Mouse (Mus musculus) lung, adult 2 months (tissue): ENCODE data around the gene Meis2. TPM values are rescaled to one million over a fixed set of nuclear protein-coding genes. Genes with fewer than 3 reads are reported as not detected.

Experiments
- DNase-seq: peaks from one replicate; pipeline ENCODE4 v3.0.0; 2022
- H3K4me1 ChIP-seq: fragments of 200-500 bp; 2 replicates; pipeline ENCODE4 v1.6.1; 2011; ENCODE audit warnings: low read length; ENCODE audit not compliant: control insufficient read depth, insufficient read depth
- H3K4me3 ChIP-seq: fragments of 200-500 bp; replicated peaks from 2 replicates; pipeline ENCODE3; 2011; ENCODE audit warnings: low read depth, mild to moderate bottlenecking, control low read depth, low read length; ENCODE audit errors: extremely low read depth
- CTCF ChIP-seq: fragments of 200-500 bp; IDR thresholded peaks from 2 replicates; pipeline ENCODE4 v1.5.1; 2011; ENCODE audit warnings: mild to moderate bottlenecking, low read length, control low read depth; ENCODE audit not compliant: insufficient read depth
- POLR2A ChIP-seq: fragments of 200-500 bp; IDR thresholded peaks from 2 replicates; pipeline ENCODE4 v1.6.1; 2011; ENCODE audit warnings: low read depth, mild to moderate bottlenecking, control low read depth, low read length, borderline replicate concordance; ENCODE audit errors: extremely low read depth
- WGBS: fragments of 180-500 bp; shearing (Covaris S2); methylation state at CpG from one replicate; pipeline ENCODE4 v1.1.7; 2018; 5-methylcytosine and 5-hydroxymethylcytosine counted together
- polyA plus RNA-seq: library from polyadenylated mRNA; depleted of rRNA; stranded (reverse); fragments of >200 nt; gene quantifications from 2 replicates; pipeline ENCODE4 v1.2.3, GENCODE M21; 2012

Gene Meis2
- polyA plus RNA-seq, 1 experiment: 22.6 TPM

- no peaks in the 10 kb centered on the region for H3K4me1 ChIP-seq
- WGBS: 87% methylated on average over 9 of the region's 9 CpGs
- TF ChIP-seq POLR2A (no peak), CTCF (no peak)
- no peak overlapping the region for H3K4me3 ChIP-seq
- DNase-seq: no peak
These were observed 23.9 kb downstream of the Meis2 start for GRCm38 (mm10) chr2:116041683-116042262.

DNA sequence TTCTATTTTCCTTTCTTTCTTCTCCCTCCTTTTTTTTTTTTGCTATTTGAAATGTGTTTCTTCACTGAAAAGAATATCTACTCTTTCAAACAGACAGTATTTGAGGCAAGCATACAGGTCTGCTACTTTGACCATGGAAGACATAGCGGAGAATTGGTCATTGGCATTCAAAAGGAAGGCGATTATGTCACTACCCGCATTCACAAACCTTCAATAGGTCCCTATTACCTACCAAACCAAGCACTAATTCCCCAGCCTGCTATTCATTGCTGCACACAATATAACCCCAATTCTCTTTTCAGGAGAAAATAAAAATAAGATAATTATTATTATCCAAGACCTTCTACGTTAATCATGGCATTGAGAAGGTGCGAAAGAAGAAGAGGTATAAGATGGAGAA is 30.3 kb downstream of the Meis2 start:
- WGBS: 95% methylated on average over 5 of the region's 5 CpGs
- Histone ChIP-seq H3K4me3 (no peak overlapping the region), H3K4me1 (no peaks in the 10 kb centered on the region)
- DNase-seq: no peak
- TF ChIP-seq CTCF (no peak), POLR2A (no peak)

- H3K4me1 ChIP-seq: no peaks in the 10 kb centered on the region
- TF ChIP-seq POLR2A (no peak), CTCF (no peak)
- no peak overlapping the region for H3K4me3 ChIP-seq
- no peak for DNase-seq
- WGBS: 50% methylated on average over 3 of the region's 3 CpGs
These were observed 37.5 kb downstream of the Meis2 start for GRCm38 (mm10) chr2:116028127-116028526.

- Histone ChIP-seq H3K4me3 (no peak overlapping the region), H3K4me1 (no peaks in the 10 kb centered on the region)
- no peak for TF ChIP-seq CTCF
- no peak for TF ChIP-seq POLR2A
- DNase-seq: no peak
- WGBS: 72% methylated on average over 5 of the region's 5 CpGs
These were observed 42.8 kb downstream of the Meis2 start for GRCm38 (mm10) chr2:116022876-116023275.

- TF ChIP-seq POLR2A (no peak), CTCF (no peak)
- 68% methylated on average over 4 of the region's 4 CpGs for WGBS
- no peak overlapping the region for H3K4me3 ChIP-seq
- H3K4me1 ChIP-seq: no peaks in the 10 kb centered on the region
- DNase-seq: no peak
These were observed 43.7 kb downstream of the Meis2 start for GRCm38 (mm10) chr2:116021931-116022330.

DNA sequence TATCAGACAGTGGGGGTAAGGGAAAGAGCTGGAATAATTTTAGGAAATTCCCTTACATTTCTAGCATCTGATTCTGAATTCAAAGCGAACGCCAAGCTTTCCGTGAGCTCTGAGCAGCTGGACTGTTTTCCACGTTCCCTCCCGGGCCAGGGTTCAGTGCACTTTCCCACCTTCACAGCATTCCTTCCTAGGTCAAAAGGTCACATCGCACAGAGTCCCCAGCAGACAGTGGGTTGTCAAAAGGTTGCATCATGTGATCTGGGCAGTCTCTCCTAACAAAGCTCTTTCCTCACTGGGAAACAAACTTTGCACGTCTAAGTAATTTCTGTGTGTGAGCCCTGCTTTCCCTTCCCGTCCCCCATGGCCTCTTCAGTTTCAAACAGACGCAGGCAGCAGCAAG is 44.6 kb downstream of the Meis2 start:
- H3K4me3 ChIP-seq: no peak overlapping the region
- WGBS: 34% methylated on average over 9 of the region's 9 CpGs
- DNase-seq: no peak
- no peak for TF ChIP-seq CTCF
- TF ChIP-seq POLR2A: no peak
- H3K4me1 ChIP-seq: no peaks in the 10 kb centered on the region

- no peak for DNase-seq
- TF ChIP-seq CTCF (no peak), POLR2A (no peak)
- Histone ChIP-seq H3K4me3 (no peak overlapping the region), H3K4me1 (no peaks in the 10 kb centered on the region)
- 78% methylated on average over 5 of the region's 5 CpGs for WGBS
These were observed 45.1 kb downstream of the Meis2 start for GRCm38 (mm10) chr2:116020451-116020951.

DNA sequence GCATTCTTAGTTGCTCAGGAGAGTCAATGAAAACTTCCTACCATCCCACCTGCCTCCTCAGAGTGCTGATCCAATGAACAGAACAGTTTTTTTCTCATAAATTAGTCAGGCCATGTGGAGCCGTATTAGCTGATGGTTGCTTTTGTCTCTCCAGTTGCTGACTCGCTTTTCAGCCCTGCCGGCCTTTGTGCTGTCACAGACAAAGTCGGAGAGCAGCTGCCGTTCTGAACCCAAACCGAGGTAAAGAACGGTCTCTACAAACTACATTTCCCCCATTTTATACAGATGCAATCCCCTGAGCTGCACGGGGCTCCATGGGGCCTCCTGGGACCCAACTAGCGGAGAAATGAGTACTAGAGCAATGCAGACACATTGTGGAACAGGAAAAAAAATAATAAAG is 45.7 kb downstream of the Meis2 start:
- TF ChIP-seq POLR2A: no peak
- TF ChIP-seq CTCF: no peak
- 79% methylated on average over 9 of the region's 9 CpGs for WGBS
- DNase-seq: no peak
- no peak overlapping the region for H3K4me3 ChIP-seq
- H3K4me1 ChIP-seq: no peaks in the 10 kb centered on the region

GRCm38 (mm10) chr2:116019466-116019794 is 46.2 kb downstream of the Meis2 start:
- 86% methylated on average over 6 of the region's 6 CpGs for WGBS
- no peak overlapping the region for H3K4me3 ChIP-seq
- DNase-seq: no peak
- TF ChIP-seq POLR2A: no peak
- TF ChIP-seq CTCF: no peak
- H3K4me1 ChIP-seq: no peaks in the 10 kb centered on the region

GRCm38 (mm10) chr2:116018781-116019465 is 46.7 kb downstream of the Meis2 start:
- 64% methylated on average over 10 of the region's 10 CpGs for WGBS
- no peak for DNase-seq
- H3K4me1 ChIP-seq: no peaks in the 10 kb centered on the region
- TF ChIP-seq CTCF (no peak), POLR2A (no peak)
- H3K4me3 ChIP-seq: no peak overlapping the region
